Mouse (Mus musculus) forebrain, embryonic 10.5 days (tissue): ENCODE data around the gene Ghdc. TPM values are rescaled to one million over a fixed set of nuclear protein-coding genes. Genes with fewer than 3 reads are reported as not detected.

ENCODE experiments used
- DNase-seq: peaks from one replicate; pipeline ENCODE4 v3.0.0-alpha.2; 2017; ENCODE audit warnings: low spot score; ENCODE audit errors: extremely low spot score
- H3K27ac ChIP-seq: fragments of 300-500 bp; sonication (generic); 2 replicates; pipeline ENCODE4 v1.5.1; 2016; ENCODE audit warnings: mild to moderate bottlenecking
- H3K27me3 ChIP-seq: fragments of 300-500 bp; sonication (generic); 2 replicates; pipeline ENCODE4 v1.6.1; 2016; ENCODE audit warnings: mild to moderate bottlenecking; ENCODE audit not compliant: poor library complexity, severe bottlenecking
- H3K36me3 ChIP-seq: fragments of 300-500 bp; sonication (generic); replicated peaks from 2 replicates; pipeline ENCODE4 v1.6.1; 2016; ENCODE audit warnings: mild to moderate bottlenecking, moderate library complexity
- H3K4me1 ChIP-seq: fragments of 300-500 bp; sonication (generic); 2 replicates; pipeline ENCODE4 v1.6.1; 2016
- H3K4me3 ChIP-seq: fragments of 300-500 bp; sonication (generic); 2 replicates; pipeline ENCODE4 v1.5.1; 2016; ENCODE audit warnings: mild to moderate bottlenecking, moderate library complexity
- H3K9me3 ChIP-seq: fragments of 300-500 bp; sonication (generic); 2 replicates; pipeline ENCODE4 v1.6.1; 2016; ENCODE audit warnings: mild to moderate bottlenecking, moderate library complexity
- WGBS: fragments of 180-500 bp; shearing (Covaris S2); methylation state at CpG from one replicate; pipeline ENCODE4 v1.1.7; 2016; 5-methylcytosine and 5-hydroxymethylcytosine counted together
- polyA plus RNA-seq: library from polyadenylated mRNA; unstranded; fragments of >200 nt; fragmentation: Nextera tagmentation; extraction: Ambion mirVana; gene quantifications from 2 replicates; pipeline ENCODE4 v1.2.1, GENCODE M21; 2016

Gene Ghdc
- polyA plus RNA-seq: 2.8 and 3.0 TPM in 2 replicates

- DNase-seq: peak; percentile 50
- Histone ChIP-seq H3K9me3 (no peaks in the 10 kb centered on the region), H3K27ac (peak within 1 kb of the TSS; percentile 62), H3K4me3 (peak within 1 kb of the TSS; percentile 55), H3K27me3 (no peaks in the 10 kb centered on the region), H3K4me1 (peaks cover 15% of the 10 kb centered on the region), H3K36me3 (no peaks in the 10 kb centered on the region)
- 28% methylated on average over 17 of the region's 17 CpGs for WGBS
Measured at GRCm38 (mm10) chr11:100770646-100771408, at the start of gene Ghdc. Gene Ghdc, minus strand, starts transcription at chr11:100770957.

- WGBS: 83% methylated on average over 8 of the region's 8 CpGs
- Histone ChIP-seq H3K36me3 (no peaks in the 10 kb centered on the region), H3K9me3 (no peaks in the 10 kb centered on the region), H3K27me3 (no peaks in the 10 kb centered on the region), H3K4me3 (no peak overlapping the region), H3K27ac (no peak overlapping the region), H3K4me1 (peaks cover 4% of the 10 kb centered on the region; the same call in 1 of the 2 replicates)
- no peak for DNase-seq
Measured at GRCm38 (mm10) chr11:100820047-100820446, 49.3 kb upstream of the Ghdc start.

GRCm38 (mm10) chr11:100819626-100820025 lies 48.9 kb upstream of the Ghdc start:
- no peaks in the 10 kb centered on the region for H3K27me3 ChIP-seq
- peaks cover 1% of the 10 kb centered on the region; the same call in 1 of the 2 replicates for H3K4me1 ChIP-seq
- H3K4me3 ChIP-seq: no peak overlapping the region
- WGBS: 88% methylated on average over 16 of the region's 16 CpGs
- no peak overlapping the region; the same call in 1 of the 2 replicates for H3K27ac ChIP-seq
- no peaks in the 10 kb centered on the region for H3K9me3 ChIP-seq
- no peaks in the 10 kb centered on the region for H3K36me3 ChIP-seq
- no peak for DNase-seq

- Histone ChIP-seq H3K9me3 (no peaks in the 10 kb centered on the region), H3K27ac (no peak overlapping the region), H3K36me3 (no peaks in the 10 kb centered on the region), H3K4me3 (no peak overlapping the region), H3K4me1 (peaks cover 5% of the 10 kb centered on the region; the same call in 1 of the 2 replicates), H3K27me3 (no peaks in the 10 kb centered on the region)
- 92% methylated on average over 8 of the region's 8 CpGs for WGBS
- no peak for DNase-seq
Measured at GRCm38 (mm10) chr11:100819048-100819447, 48.3 kb upstream of the Ghdc start.

GRCm38 (mm10) chr11:100818359-100819012 lies 47.7 kb upstream of the Ghdc start:
- Histone ChIP-seq H3K27ac (no peak overlapping the region), H3K4me3 (no peak overlapping the region), H3K4me1 (peaks cover 5% of the 10 kb centered on the region; the same call in 1 of the 2 replicates), H3K36me3 (no peaks in the 10 kb centered on the region), H3K27me3 (no peaks in the 10 kb centered on the region), H3K9me3 (no peaks in the 10 kb centered on the region)
- 94% methylated on average over 15 of the region's 15 CpGs for WGBS
- DNase-seq: no peak

GRCm38 (mm10) chr11:100817311-100817710 lies 46.6 kb upstream of the Ghdc start:
- Histone ChIP-seq H3K27ac (no peak overlapping the region), H3K9me3 (no peaks in the 10 kb centered on the region), H3K4me1 (peaks cover 5% of the 10 kb centered on the region; the same call in 1 of the 2 replicates), H3K4me3 (no peak overlapping the region), H3K36me3 (no peaks in the 10 kb centered on the region), H3K27me3 (no peaks in the 10 kb centered on the region)
- DNase-seq: no peak
- 92% methylated on average over 9 of the region's 9 CpGs for WGBS

- DNase-seq: no peak
- Histone ChIP-seq H3K27ac (no peak overlapping the region), H3K27me3 (no peaks in the 10 kb centered on the region), H3K4me1 (peaks cover 5% of the 10 kb centered on the region; the same call in 1 of the 2 replicates), H3K36me3 (no peaks in the 10 kb centered on the region), H3K4me3 (no peak overlapping the region), H3K9me3 (no peaks in the 10 kb centered on the region)
- 89% methylated on average over 4 of the region's 4 CpGs for WGBS
Measured at GRCm38 (mm10) chr11:100816801-100817200, 46.0 kb upstream of the Ghdc start.

- no peak overlapping the region for H3K4me3 ChIP-seq
- WGBS: 86% methylated on average over 3 of the region's 3 CpGs
- H3K27me3 ChIP-seq: no peaks in the 10 kb centered on the region
- no peak overlapping the region for H3K27ac ChIP-seq
- H3K36me3 ChIP-seq: no peaks in the 10 kb centered on the region
- peaks cover 2% of the 10 kb centered on the region; the same call in 1 of the 2 replicates for H3K9me3 ChIP-seq
- H3K4me1 ChIP-seq: peaks cover 5% of the 10 kb centered on the region; the same call in 1 of the 2 replicates
- no peak for DNase-seq
Measured at GRCm38 (mm10) chr11:100816342-100816741, 45.6 kb upstream of the Ghdc start.

- 80% methylated on average over 13 of the region's 13 CpGs for WGBS
- H3K36me3 ChIP-seq: peaks cover 3% of the 10 kb centered on the region; the same call in 1 of the 2 replicates
- DNase-seq: no peak
- H3K4me1 ChIP-seq: peaks cover 5% of the 10 kb centered on the region; the same call in 1 of the 2 replicates
- no peak overlapping the region for H3K27ac ChIP-seq
- H3K27me3 ChIP-seq: no peaks in the 10 kb centered on the region
- H3K4me3 ChIP-seq: no peak overlapping the region
- peaks cover 7% of the 10 kb centered on the region; the same call in 1 of the 2 replicates for H3K9me3 ChIP-seq
Measured at GRCm38 (mm10) chr11:100814498-100814897, 43.7 kb upstream of the Ghdc start.

- WGBS: 88% methylated on average over 2 of the region's 2 CpGs
Measured at GRCm38 (mm10) chr11:100811132-100811531, 40.4 kb upstream of the Ghdc start.

GRCm38 (mm10) chr11:100810516-100810915 lies 39.8 kb upstream of the Ghdc start:
- no peak overlapping the region for H3K4me3 ChIP-seq
- no peaks in the 10 kb centered on the region for H3K27me3 ChIP-seq
- H3K9me3 ChIP-seq: peaks cover 7% of the 10 kb centered on the region; the same call in 1 of the 2 replicates
- WGBS: 76% methylated on average over 9 of the region's 9 CpGs
- peaks cover 11% of the 10 kb centered on the region for H3K4me1 ChIP-seq
- peaks cover 6% of the 10 kb centered on the region; the same call in 1 of the 2 replicates for H3K36me3 ChIP-seq
- DNase-seq: no peak
- H3K27ac ChIP-seq: no peak overlapping the region

More at GRCm38 (mm10) chr11:100811132-100811531, 40.4 kb upstream of the Ghdc start:
- DNase-seq: no peak
- H3K36me3 ChIP-seq: peaks cover 3% of the 10 kb centered on the region; the same call in 1 of the 2 replicates
- no peak overlapping the region for H3K27ac ChIP-seq
- H3K9me3 ChIP-seq: peaks cover 7% of the 10 kb centered on the region; the same call in 1 of the 2 replicates
- H3K27me3 ChIP-seq: no peaks in the 10 kb centered on the region
- no peak overlapping the region for H3K4me3 ChIP-seq
- H3K4me1 ChIP-seq: peaks cover 11% of the 10 kb centered on the region

GRCm38 (mm10) chr11:100806380-100807305 lies 35.9 kb upstream of the Ghdc start:
- H3K36me3 ChIP-seq: peaks cover 39% of the 10 kb centered on the region
- peaks cover 6% of the 10 kb centered on the region for H3K4me1 ChIP-seq
- no peaks in the 10 kb centered on the region for H3K27me3 ChIP-seq
- peak overlapping the region; percentile 56 for H3K27ac ChIP-seq
- H3K4me3 ChIP-seq: no peak overlapping the region
- WGBS: 76% methylated on average over 20 of the region's 20 CpGs
- DNase-seq: no peak
- H3K9me3 ChIP-seq: peaks cover 11% of the 10 kb centered on the region; the same call in 1 of the 2 replicates
